Mouse (Mus musculus): ENCODE measurements around the gene Evx2. TPM values are rescaled to one million over a fixed set of nuclear protein-coding genes. Genes with fewer than 3 reads are reported as not detected.
A peak's percentile ranks its signal among the peaks of the same experiment; 100 is the strongest.

The Evx2 gene
- total and polyA plus RNA-seq, 2 experiments from 2014 or later, result 0.55 to 4.3 TPM

- no peak overlapping the region for H3K9ac ChIP-seq (replicated peaks; ENCODE audit: low read length)
- no peaks in the 10 kb centered on the region for H3K36me3 ChIP-seq (ENCODE audit: insufficient read depth, low read length)
- no peak overlapping the region for H3K27ac ChIP-seq
- ATAC-seq, result no peak
- no peaks in the 10 kb centered on the region for H3K9me3 ChIP-seq (ENCODE audit: low read length)
- TF ChIP-seq CTCF (IDR thresholded peaks at IDR 0.05; ENCODE audit: low read depth), result no peak
- WGBS, result 4% methylated on average over 62 of the region's 62 CpGs
- peak overlapping the region; percentile 13 for H3K4me3 ChIP-seq (ENCODE audit: low read length)
- peaks cover 87% of the 10 kb centered on the region for H3K27me3 ChIP-seq (ENCODE audit: insufficient read depth, low read length)
- no peak for DNase-seq (ENCODE audit: low spot score)
- no peaks in the 10 kb centered on the region for H3K4me1 ChIP-seq (ENCODE audit: insufficient read depth, low read length)
- H3K4me2 ChIP-seq (ENCODE audit: low read depth, low read length), result no peak overlapping the region
Observed at GRCm38 (mm10) chr2:74657251-74658023, 1.9 kb downstream of the Evx2 start.

GRCm38 (mm10) chr2:74656632-74657021 lies 2.7 kb downstream of the Evx2 start:
- DNase-seq (ENCODE audit: low spot score), result no peak
- H3K9me3 ChIP-seq (ENCODE audit: low read length), result no peaks in the 10 kb centered on the region
- H3K4me1 ChIP-seq (ENCODE audit: insufficient read depth, low read length), result no peaks in the 10 kb centered on the region
- no peak overlapping the region for H3K27ac ChIP-seq
- H3K9ac ChIP-seq (replicated peaks; ENCODE audit: low read length), result no peak overlapping the region
- WGBS, result 4% methylated on average over 4 of the region's 4 CpGs
- H3K27me3 ChIP-seq (ENCODE audit: insufficient read depth, low read length), result peaks cover 87% of the 10 kb centered on the region
- ATAC-seq, result no peak
- no peak for TF ChIP-seq CTCF (IDR thresholded peaks at IDR 0.05; ENCODE audit: low read depth)
- H3K36me3 ChIP-seq (ENCODE audit: insufficient read depth, low read length), result no peaks in the 10 kb centered on the region
- no peak overlapping the region for H3K4me3 ChIP-seq (ENCODE audit: low read length)
- no peak overlapping the region for H3K4me2 ChIP-seq (ENCODE audit: low read depth, low read length)

GRCm38 (mm10) chr2:74655821-74656631 lies 3.3 kb downstream of the Evx2 start:
- DNase-seq (ENCODE audit: low spot score) (peak; percentile 57), ATAC-seq (peak; percentile 58)
- peak overlapping the region; percentile 29 for H3K4me3 ChIP-seq (ENCODE audit: low read length)
- peaks cover 86% of the 10 kb centered on the region for H3K27me3 ChIP-seq (ENCODE audit: insufficient read depth, low read length)
- WGBS, result 2% methylated on average over 68 of the region's 69 CpGs
- no peaks in the 10 kb centered on the region for H3K36me3 ChIP-seq (ENCODE audit: insufficient read depth, low read length)
- H3K9me3 ChIP-seq (ENCODE audit: low read length), result no peaks in the 10 kb centered on the region
- TF ChIP-seq CTCF (IDR thresholded peaks at IDR 0.05; ENCODE audit: low read depth), result no peak
- H3K9ac ChIP-seq (replicated peaks; ENCODE audit: low read length), result no peak overlapping the region
- no peak overlapping the region for H3K27ac ChIP-seq
- no peaks in the 10 kb centered on the region for H3K4me1 ChIP-seq (ENCODE audit: insufficient read depth, low read length)
- peak overlapping the region; percentile 46 for H3K4me2 ChIP-seq (ENCODE audit: low read depth, low read length)

DNA sequence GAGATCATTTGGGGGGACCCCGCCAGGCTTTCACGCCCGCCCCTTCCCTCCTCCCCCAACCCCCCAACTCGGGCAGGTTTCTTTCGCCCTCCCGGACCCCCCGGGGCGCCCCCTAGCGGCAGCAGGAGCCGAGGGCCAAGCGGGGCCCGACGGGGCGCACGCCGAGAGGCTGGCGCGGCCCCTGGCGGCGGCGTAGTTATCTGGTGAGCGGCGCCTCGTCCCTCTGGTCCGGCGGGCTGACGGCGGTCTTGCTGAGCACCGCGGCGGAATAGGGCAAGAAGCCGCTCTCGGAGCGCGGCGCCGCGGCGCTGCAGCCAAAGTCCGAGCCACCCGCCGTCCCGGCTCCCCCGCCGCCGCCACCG lies 4.0 kb downstream of the Evx2 start:
- Histone ChIP-seq H3K4me1 (ENCODE audit: insufficient read depth, low read length) (no peaks in the 10 kb centered on the region), H3K27ac (no peak overlapping the region), H3K9me3 (ENCODE audit: low read length) (no peaks in the 10 kb centered on the region), H3K27me3 (ENCODE audit: insufficient read depth, low read length) (peaks cover 86% of the 10 kb centered on the region), H3K4me2 (ENCODE audit: low read depth, low read length) (peak overlapping the region; percentile 46; the same call in 1 of the 2 replicates), H3K9ac (replicated peaks; ENCODE audit: low read length) (no peak overlapping the region), H3K4me3 (ENCODE audit: low read length) (peak overlapping the region; percentile 29), H3K36me3 (ENCODE audit: insufficient read depth, low read length) (no peaks in the 10 kb centered on the region)
- TF ChIP-seq CTCF (IDR thresholded peaks at IDR 0.05; ENCODE audit: low read depth), result no peak
- no peak for DNase-seq (ENCODE audit: low spot score)
- peak; percentile 21; the same call in 1 of the 2 replicates for ATAC-seq
- 0% methylated on average over 26 of the region's 47 CpGs for WGBS

DNA sequence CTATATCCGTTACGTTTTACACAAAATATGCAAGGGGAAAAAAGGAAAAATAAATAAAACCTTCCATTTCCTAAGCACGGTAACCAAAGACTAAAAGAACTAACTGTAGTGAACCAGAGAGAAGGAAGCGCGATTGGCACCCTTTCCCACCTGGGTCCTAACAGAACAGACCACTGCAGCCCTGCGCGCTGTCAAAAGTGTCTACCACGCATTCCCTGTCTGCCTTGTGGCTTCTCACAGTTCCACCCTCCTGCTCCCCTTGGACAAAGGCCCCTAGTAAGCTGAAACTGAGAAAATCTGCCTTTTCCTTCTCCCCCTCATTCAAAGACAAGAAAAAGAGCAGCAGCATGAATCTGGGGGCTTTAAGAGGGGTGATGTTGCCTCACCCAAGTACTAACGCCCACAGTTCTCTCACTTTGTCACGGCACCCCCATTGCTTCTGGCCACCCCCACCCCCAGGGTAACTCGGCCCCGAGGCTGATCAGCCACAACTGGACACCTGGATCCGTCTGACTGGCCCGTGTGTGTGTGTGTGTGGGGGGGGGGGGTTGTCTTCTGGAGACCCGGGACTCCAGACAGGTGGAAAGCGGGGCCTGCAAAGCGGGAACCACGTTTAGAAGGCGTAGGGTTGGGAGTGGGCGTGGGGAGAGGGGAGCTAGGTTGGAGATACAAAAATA lies 4.5 kb downstream of the Evx2 start:
- Histone ChIP-seq H3K36me3 (ENCODE audit: insufficient read depth, low read length) (no peaks in the 10 kb centered on the region), H3K4me3 (ENCODE audit: low read length) (no peak overlapping the region), H3K27ac (no peak overlapping the region), H3K27me3 (ENCODE audit: insufficient read depth, low read length) (peaks cover 86% of the 10 kb centered on the region), H3K4me2 (ENCODE audit: low read depth, low read length) (no peak overlapping the region), H3K9ac (replicated peaks; ENCODE audit: low read length) (no peak overlapping the region), H3K4me1 (ENCODE audit: insufficient read depth, low read length) (no peaks in the 10 kb centered on the region), H3K9me3 (ENCODE audit: low read length) (no peaks in the 10 kb centered on the region)
- DNase-seq (ENCODE audit: low spot score) (no peak), ATAC-seq (peak; percentile 29; the same call in 1 of the 2 replicates)
- 4% methylated on average over 17 of the region's 20 CpGs for WGBS
- no peak for TF ChIP-seq CTCF (IDR thresholded peaks at IDR 0.05; ENCODE audit: low read depth)

DNA sequence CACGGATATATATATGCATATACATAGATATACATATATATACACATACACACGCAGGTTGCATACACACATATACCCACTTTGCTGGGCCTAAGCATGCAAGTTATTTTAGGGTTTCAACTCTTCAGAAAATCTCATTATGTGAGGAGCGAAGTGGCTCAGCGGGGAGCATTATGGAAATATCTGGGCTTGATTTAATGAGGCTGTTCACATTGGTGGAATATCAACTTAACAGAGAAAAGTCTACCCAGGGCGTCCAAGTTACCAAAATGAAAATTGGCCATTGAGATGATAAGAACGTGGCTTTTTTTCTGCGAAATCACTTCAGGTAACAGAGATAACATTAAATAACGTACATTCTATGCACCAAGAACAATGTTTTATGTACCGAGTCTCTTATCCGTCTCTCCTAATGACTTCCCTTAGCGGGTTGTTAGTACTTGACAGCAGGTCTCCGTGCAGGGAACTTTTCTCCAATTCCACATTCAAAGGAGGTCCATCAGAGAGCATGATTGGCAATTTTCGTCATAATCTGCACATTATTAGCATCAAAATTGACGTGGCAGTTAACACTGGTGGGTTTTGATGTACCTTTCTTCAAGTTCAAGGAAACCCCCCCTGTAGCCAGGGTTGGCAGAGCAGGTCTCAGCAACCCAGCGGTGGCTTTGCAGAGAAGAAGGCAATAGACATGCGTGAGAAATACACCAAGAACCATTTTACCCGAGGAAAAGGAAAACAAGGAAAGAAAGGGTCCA lies 5.4 kb downstream of the Evx2 start:
- no peak for DNase-seq (ENCODE audit: low spot score)
- WGBS, result 14% methylated on average over 17 of the region's 17 CpGs

More for the DNA sequence above, 5.4 kb downstream of the Evx2 start:
- Histone ChIP-seq H3K4me2 (ENCODE audit: low read depth, low read length) (no peak overlapping the region), H3K36me3 (ENCODE audit: insufficient read depth, low read length) (no peaks in the 10 kb centered on the region), H3K4me3 (ENCODE audit: low read length) (no peak overlapping the region), H3K27ac (no peak overlapping the region), H3K27me3 (ENCODE audit: insufficient read depth, low read length) (peaks cover 84% of the 10 kb centered on the region), H3K9me3 (ENCODE audit: low read length) (no peaks in the 10 kb centered on the region), H3K4me1 (ENCODE audit: insufficient read depth, low read length) (no peaks in the 10 kb centered on the region), H3K9ac (replicated peaks; ENCODE audit: low read length) (no peak overlapping the region)
- no peak for ATAC-seq
- no peak for TF ChIP-seq CTCF (IDR thresholded peaks at IDR 0.05; ENCODE audit: low read depth)
